Mouse (Mus musculus) kidney, adult 11 months (tissue): Measurements from ENCODE around the gene Gm9821.
A peak's percentile ranks its signal among the peaks of the same experiment; 100 is the strongest.

Experiments
- DNase-seq: peaks from one replicate; pipeline ENCODE4 v3.0.0; 2022

The Gm9821 gene

GRCm38 (mm10) chr2:91949411-91950274 is 4.1 kb downstream of the Gm9821 start:
- DNase-seq: peak; percentile 81

GRCm38 (mm10) chr2:91950275-91951085 is 5.0 kb downstream of the Gm9821 start:
- DNase-seq: no peak

GRCm38 (mm10) chr2:91953825-91954224 is 8.3 kb downstream of the Gm9821 start:
- peak; percentile 79 for DNase-seq

- DNase-seq: no peak
Measured at GRCm38 (mm10) chr2:91955121-91955591, 9.7 kb downstream of the Gm9821 start.

GRCm38 (mm10) chr2:91955875-91956274 is 10.4 kb downstream of the Gm9821 start:
- DNase-seq: no peak

GRCm38 (mm10) chr2:91957096-91957495 is 11.6 kb downstream of the Gm9821 start:
- DNase-seq: no peak

- DNase-seq: no peak
Measured at GRCm38 (mm10) chr2:91958049-91958448, 12.5 kb downstream of the Gm9821 start.

- DNase-seq: peak; percentile 54
Measured at GRCm38 (mm10) chr2:91958701-91959457, 13.4 kb downstream of the Gm9821 start.

- DNase-seq: no peak
Measured at GRCm38 (mm10) chr2:91959544-91960410, 14.3 kb downstream of the Gm9821 start.

GRCm38 (mm10) chr2:91960459-91960858 is 15.0 kb downstream of the Gm9821 start:
- no peak for DNase-seq

- DNase-seq: peak; percentile 79
Measured at GRCm38 (mm10) chr2:91961901-91962761, 16.6 kb downstream of the Gm9821 start.

GRCm38 (mm10) chr2:91962864-91963401 is 17.4 kb downstream of the Gm9821 start:
- DNase-seq: no peak

- DNase-seq: peak; percentile 94
Measured at GRCm38 (mm10) chr2:91963443-91963932, 18.0 kb downstream of the Gm9821 start.

- no peak for DNase-seq
Measured at GRCm38 (mm10) chr2:91964610-91965204, 19.2 kb downstream of the Gm9821 start.

GRCm38 (mm10) chr2:91965417-91965816 is 19.9 kb downstream of the Gm9821 start:
- peak; percentile 72 for DNase-seq

- no peak for DNase-seq
Measured at GRCm38 (mm10) chr2:91966367-91966766, 20.9 kb downstream of the Gm9821 start.

GRCm38 (mm10) chr2:91967962-91968361 is 22.5 kb downstream of the Gm9821 start:
- DNase-seq: no peak

- DNase-seq: no peak
Measured at GRCm38 (mm10) chr2:91971231-91972097, 26.0 kb downstream of the Gm9821 start.

- no peak for DNase-seq
Measured at GRCm38 (mm10) chr2:91972121-91972566, 26.6 kb downstream of the Gm9821 start.
